Mouse (Mus musculus) c-Kit-positive CD71-negative TER-119-negative erythroid progenitor cells, embryonic 14.5 days (primary cell): Measurements from ENCODE around the gene B4galt4.

ENCODE experiments used
- DNase-seq: peaks from one replicate; pipeline ENCODE4 v3.0.0-alpha.2; 2013; ENCODE audit warnings: low read depth

The B4galt4 gene

GRCm38 (mm10) chr16:38729139-38729538 lies 12.9 kb upstream of the B4galt4 start:
- no peak for DNase-seq

- DNase-seq, result no peak
These were observed 12.3 kb upstream of the B4galt4 start for GRCm38 (mm10) chr16:38729610-38730288.

GRCm38 (mm10) chr16:38730921-38731320 lies 11.1 kb upstream of the B4galt4 start:
- no peak for DNase-seq

- no peak for DNase-seq
These were observed 710 bp upstream of the B4galt4 start for GRCm38 (mm10) chr16:38741204-38741903.

- no peak for DNase-seq
These were observed 631 bp downstream of the B4galt4 start for GRCm38 (mm10) chr16:38742659-38743131.

- DNase-seq, result no peak
These were observed 2.0 kb downstream of the B4galt4 start for GRCm38 (mm10) chr16:38743941-38744673.

- no peak for DNase-seq
These were observed 8.7 kb downstream of the B4galt4 start for GRCm38 (mm10) chr16:38750803-38751202.

GRCm38 (mm10) chr16:38753631-38754030 lies 11.6 kb downstream of the B4galt4 start:
- DNase-seq, result no peak

GRCm38 (mm10) chr16:38755452-38756176 lies 13.6 kb downstream of the B4galt4 start:
- DNase-seq, result no peak

- no peak for DNase-seq
These were observed 14.1 kb downstream of the B4galt4 start for GRCm38 (mm10) chr16:38756177-38756503.

GRCm38 (mm10) chr16:38756572-38756971 lies 14.5 kb downstream of the B4galt4 start:
- no peak for DNase-seq

- no peak for DNase-seq
These were observed 15.6 kb downstream of the B4galt4 start for GRCm38 (mm10) chr16:38757626-38758025.

GRCm38 (mm10) chr16:38758104-38758861 lies 16.2 kb downstream of the B4galt4 start:
- DNase-seq, result no peak

GRCm38 (mm10) chr16:38760239-38760638 lies 18.2 kb downstream of the B4galt4 start:
- no peak for DNase-seq

- no peak for DNase-seq
These were observed 18.8 kb downstream of the B4galt4 start for GRCm38 (mm10) chr16:38760834-38761375.

- no peak for DNase-seq
These were observed 19.9 kb downstream of the B4galt4 start for GRCm38 (mm10) chr16:38761972-38762371.

- no peak for DNase-seq
These were observed 20.3 kb downstream of the B4galt4 start for GRCm38 (mm10) chr16:38762401-38762800.

GRCm38 (mm10) chr16:38763508-38763907 lies 21.4 kb downstream of the B4galt4 start:
- DNase-seq, result no peak

- DNase-seq, result no peak
These were observed 24.6 kb downstream of the B4galt4 start for GRCm38 (mm10) chr16:38766671-38767070.

- no peak for DNase-seq
These were observed 25.7 kb downstream of the B4galt4 start for GRCm38 (mm10) chr16:38767761-38768160.

- DNase-seq, result no peak
These were observed 26.3 kb downstream of the B4galt4 start for GRCm38 (mm10) chr16:38768386-38768785.
